Mouse (Mus musculus) heart, adult 2 months (tissue): ENCODE measurements around the gene Folr2.

Experiments used
- CTCF ChIP-seq: fragments of 200-600 bp; IDR thresholded peaks from 2 replicates; pipeline ENCODE4 v1.8.1; 2022; ENCODE audit warnings: antibody characterized with exemption, mild to moderate bottlenecking, moderate library complexity
- EP300 ChIP-seq: fragments of 200-500 bp; IDR thresholded peaks from 2 replicates; pipeline ENCODE4 v1.6.1; 2011; ENCODE audit warnings: low read depth, low read length, control low read depth; ENCODE audit not compliant: insufficient read depth
- POLR2A ChIP-seq: fragments of 200-500 bp; IDR thresholded peaks from 2 replicates; pipeline ENCODE4 v1.6.1; 2011; ENCODE audit warnings: mild to moderate bottlenecking, low read depth, low read length, control low read depth; ENCODE audit not compliant: insufficient read depth

- no peak for TF ChIP-seq CTCF
- TF ChIP-seq EP300: no peak
- no peak for TF ChIP-seq POLR2A
Observed at GRCm38 (mm10) chr7:101868241-101869162, 11.5 kb upstream of the Folr2 start.
